Mouse (Mus musculus): ENCODE results near the gene Prr15l. TPM values are rescaled to one million over a fixed set of nuclear protein-coding genes. Genes with fewer than 3 reads are reported as not detected.
A peak's percentile ranks its signal among the peaks of the same experiment; 100 is the strongest.

Gene Prr15l
- polyA plus RNA-seq, 1 experiment, result 2.2 TPM

GRCm38 (mm10) chr11:96956009-96956724 lies 28.3 kb downstream of the Prr15l start:
- no peak for TF ChIP-seq CTCF (IDR thresholded peaks at IDR 0.05; ENCODE audit: extremely low read depth, insufficient read depth, insufficient read length, insufficient replicate concordance)
- no peak for TF ChIP-seq POLR2A (IDR thresholded peaks at IDR 0.05; ENCODE audit: low read depth, low read length)
- peaks cover 62% of the 10 kb centered on the region for H3K36me3 ChIP-seq (ENCODE audit: control insufficient read depth, insufficient read depth, low read length)
- no peaks in the 10 kb centered on the region for H3K4me1 ChIP-seq (ENCODE audit: control insufficient read depth, insufficient read depth, insufficient read length)
- H3K27ac ChIP-seq (ENCODE audit: insufficient read depth, low read length), result no peak overlapping the region
- H3K4me3 ChIP-seq (ENCODE audit: extremely low read depth, insufficient read depth, insufficient read length), result no peak overlapping the region
- no peak for DNase-seq (ENCODE audit: low read depth in 1 of 2, low spot score in 2 of 2)
- 83% methylated on average over 20 of the region's 20 CpGs for WGBS
- H3K27me3 ChIP-seq (ENCODE audit: control insufficient read depth, insufficient read depth, low read length), result no peaks in the 10 kb centered on the region

GRCm38 (mm10) chr11:96957061-96957805 lies 29.3 kb downstream of the Prr15l start:
- Histone ChIP-seq H3K4me1 (ENCODE audit: control insufficient read depth, insufficient read depth, insufficient read length) (no peaks in the 10 kb centered on the region), H3K4me3 (ENCODE audit: extremely low read depth, insufficient read depth, insufficient read length) (no peak overlapping the region), H3K27me3 (ENCODE audit: control insufficient read depth, insufficient read depth, low read length) (no peaks in the 10 kb centered on the region), H3K27ac (ENCODE audit: insufficient read depth, low read length) (no peak overlapping the region), H3K36me3 (ENCODE audit: control insufficient read depth, insufficient read depth, low read length) (peaks cover 68% of the 10 kb centered on the region)
- no peak for DNase-seq (ENCODE audit: low read depth in 1 of 2, low spot score in 2 of 2)
- 87% methylated on average over 10 of the region's 10 CpGs for WGBS
- no peak for TF ChIP-seq CTCF (IDR thresholded peaks at IDR 0.05; ENCODE audit: extremely low read depth, insufficient read depth, insufficient read length, insufficient replicate concordance)
- TF ChIP-seq POLR2A (IDR thresholded peaks at IDR 0.05; ENCODE audit: low read depth, low read length), result no peak

GRCm38 (mm10) chr11:96963580-96963979 lies 35.7 kb downstream of the Prr15l start:
- peak in 1 of 2 experiments; percentile 79 for DNase-seq (ENCODE audit: low read depth in 1 of 2, low spot score in 2 of 2)
- H3K27ac ChIP-seq (ENCODE audit: insufficient read depth, low read length), result no peak overlapping the region

GRCm38 (mm10) chr11:96966172-96966571 lies 38.3 kb downstream of the Prr15l start:
- no peak for TF ChIP-seq POLR2A (IDR thresholded peaks at IDR 0.05; ENCODE audit: low read depth, low read length)
- TF ChIP-seq CTCF (IDR thresholded peaks at IDR 0.05; ENCODE audit: extremely low read depth, insufficient read depth, insufficient read length, insufficient replicate concordance), result no peak
- Histone ChIP-seq H3K4me3 (ENCODE audit: extremely low read depth, insufficient read depth, insufficient read length) (no peak overlapping the region), H3K27ac (ENCODE audit: insufficient read depth, low read length) (peak overlapping the region; percentile 32; the same call in 1 of the 2 replicates), H3K27me3 (ENCODE audit: control insufficient read depth, insufficient read depth, low read length) (no peaks in the 10 kb centered on the region), H3K4me1 (ENCODE audit: control insufficient read depth, insufficient read depth, insufficient read length) (peaks cover 13% of the 10 kb centered on the region; the same call in 1 of the 2 replicates), H3K36me3 (ENCODE audit: control insufficient read depth, insufficient read depth, low read length) (peaks cover 9% of the 10 kb centered on the region)
- DNase-seq (ENCODE audit: low read depth in 1 of 2, low spot score in 2 of 2), result no peak
- WGBS, result 52% methylated on average over 3 of the region's 3 CpGs

More at GRCm38 (mm10) chr11:96963580-96963979, 35.7 kb downstream of the Prr15l start:
- Histone ChIP-seq H3K4me3 (ENCODE audit: extremely low read depth, insufficient read depth, insufficient read length) (no peak overlapping the region), H3K4me1 (ENCODE audit: control insufficient read depth, insufficient read depth, insufficient read length) (peaks cover 6% of the 10 kb centered on the region; the same call in 1 of the 2 replicates), H3K27me3 (ENCODE audit: control insufficient read depth, insufficient read depth, low read length) (no peaks in the 10 kb centered on the region), H3K36me3 (ENCODE audit: control insufficient read depth, insufficient read depth, low read length) (peaks cover 28% of the 10 kb centered on the region)
- TF ChIP-seq POLR2A (IDR thresholded peaks at IDR 0.05; ENCODE audit: low read depth, low read length) (no peak), CTCF (IDR thresholded peaks at IDR 0.05; ENCODE audit: extremely low read depth, insufficient read depth, insufficient read length, insufficient replicate concordance) (peak; percentile 88)
- WGBS, result 25% methylated on average over 8 of the region's 8 CpGs

- peaks cover 4% of the 10 kb centered on the region for H3K36me3 ChIP-seq (ENCODE audit: control insufficient read depth, insufficient read depth, low read length)
- H3K27me3 ChIP-seq (ENCODE audit: control insufficient read depth, insufficient read depth, low read length), result no peaks in the 10 kb centered on the region
- WGBS, result 4% methylated on average over 13 of the region's 13 CpGs
- H3K4me3 ChIP-seq (ENCODE audit: extremely low read depth, insufficient read depth, insufficient read length), result peak overlapping the region; percentile 51
- DNase-seq (ENCODE audit: low read depth in 1 of 2, low spot score in 2 of 2), result peak in 1 of 2 experiments; percentile 33
- no peak for TF ChIP-seq CTCF (IDR thresholded peaks at IDR 0.05; ENCODE audit: extremely low read depth, insufficient read depth, insufficient read length, insufficient replicate concordance)
- TF ChIP-seq POLR2A (IDR thresholded peaks at IDR 0.05; ENCODE audit: low read depth, low read length), result 0 out of 2 replicates have a peak, but pooled peaks have one; percentile 6
- peak overlapping the region; percentile 92 for H3K27ac ChIP-seq (ENCODE audit: insufficient read depth, low read length)
- H3K4me1 ChIP-seq (ENCODE audit: control insufficient read depth, insufficient read depth, insufficient read length), result peaks cover 13% of the 10 kb centered on the region; the same call in 1 of the 2 replicates
Observed at GRCm38 (mm10) chr11:96966914-96967543, 39.1 kb downstream of the Prr15l start.

- H3K4me1 ChIP-seq (ENCODE audit: control insufficient read depth, insufficient read depth, insufficient read length), result peaks cover 13% of the 10 kb centered on the region; the same call in 1 of the 2 replicates
Observed at GRCm38 (mm10) chr11:96967544-96968269, 39.8 kb downstream of the Prr15l start.

More at GRCm38 (mm10) chr11:96967544-96968269, 39.8 kb downstream of the Prr15l start:
- TF ChIP-seq POLR2A (IDR thresholded peaks at IDR 0.05; ENCODE audit: low read depth, low read length) (no peak), CTCF (IDR thresholded peaks at IDR 0.05; ENCODE audit: extremely low read depth, insufficient read depth, insufficient read length, insufficient replicate concordance) (no peak)
- DNase-seq (ENCODE audit: low read depth in 1 of 2, low spot score in 2 of 2), result no peak
- peak overlapping the region; percentile 92 for H3K27ac ChIP-seq (ENCODE audit: insufficient read depth, low read length)
- H3K4me3 ChIP-seq (ENCODE audit: extremely low read depth, insufficient read depth, insufficient read length), result peak overlapping the region; percentile 51
- H3K36me3 ChIP-seq (ENCODE audit: control insufficient read depth, insufficient read depth, low read length), result peaks cover 2% of the 10 kb centered on the region; the same call in 1 of the 2 replicates
- H3K27me3 ChIP-seq (ENCODE audit: control insufficient read depth, insufficient read depth, low read length), result no peaks in the 10 kb centered on the region
- WGBS, result 19% methylated on average over 11 of the region's 11 CpGs

All from spleen, adult 2 months (tissue).